Mouse (Mus musculus): ENCODE data around the gene Vmn1r111.
"Not testable (repeated sequence)": the region's sequence is repeated elsewhere in the genome, so short reads cannot be mapped to it uniquely, and the experiment has no call there.

Vmn1r111 gene

GRCm38 (mm10) chr7:20703116-20703515 is at the start of gene Vmn1r111:
TSS of gene Vmn1r111 (minus strand) at chr7:20703216.
- not testable (repeated sequence) for DNase-seq (ENCODE audit: low read depth)

GRCm38 (mm10) chr7:20730524-20730923 is 27.5 kb upstream of the Vmn1r111 start, which contains the start of gene Gm10668:
TSS of gene Gm10668 (minus strand) at chr7:20730624.
- DNase-seq (ENCODE audit: low read depth) = not testable (repeated sequence)

GRCm38 (mm10) chr7:20668618-20669017 is 34.4 kb downstream of the Vmn1r111 start, which contains the start of gene Vmn1r107:
TSS of gene Vmn1r107 (plus strand) at chr7:20668918.
- not testable (repeated sequence) for DNase-seq (ENCODE audit: low read depth)

All from induced T-regulatory cell, adult 2 months (primary cell).